Mouse (Mus musculus) kidney, adult 9 months (tissue): ENCODE measurements around the gene Dtx4.
A peak's percentile ranks its signal among the peaks of the same experiment; 100 is the strongest.

Experiments
- DNase-seq: peaks from one replicate; pipeline ENCODE4 v3.0.0; 2022

Dtx4 gene

DNA sequence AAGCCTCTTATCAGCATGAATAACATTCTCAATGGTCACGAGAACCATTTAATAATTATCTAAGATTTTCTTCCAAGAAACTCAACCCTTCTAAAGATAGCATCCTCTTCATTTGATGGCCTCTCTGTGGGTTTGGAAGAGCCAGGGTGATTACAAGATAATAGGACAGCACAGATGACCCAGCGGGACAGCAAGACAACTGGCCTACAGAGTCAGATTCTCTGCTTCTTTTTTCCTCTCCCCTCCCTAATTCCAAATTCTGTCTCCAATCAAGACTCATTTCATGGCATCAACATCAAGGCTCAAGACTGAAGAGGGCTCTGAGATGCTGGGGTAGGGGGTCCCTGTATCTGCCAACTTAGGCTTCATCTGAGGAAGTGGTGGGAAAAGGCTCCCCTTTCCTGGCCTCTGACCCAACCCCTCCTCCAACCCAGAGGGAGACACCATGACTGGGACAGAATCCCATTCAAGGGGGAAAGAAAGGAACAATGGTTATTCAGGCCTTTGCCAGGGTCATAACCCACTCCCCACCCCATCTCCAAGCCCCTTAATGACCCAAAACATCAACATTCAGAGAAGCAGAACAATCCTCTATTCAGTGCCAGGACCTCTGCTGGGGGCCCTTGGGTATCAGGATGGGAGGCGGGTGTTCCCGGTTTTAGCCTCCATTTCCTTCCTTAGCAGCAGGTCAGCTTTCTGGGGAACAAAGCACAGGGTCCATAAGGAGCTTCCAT, 7.6 kb downstream of the Dtx4 start:
- no peak for DNase-seq

DNA sequence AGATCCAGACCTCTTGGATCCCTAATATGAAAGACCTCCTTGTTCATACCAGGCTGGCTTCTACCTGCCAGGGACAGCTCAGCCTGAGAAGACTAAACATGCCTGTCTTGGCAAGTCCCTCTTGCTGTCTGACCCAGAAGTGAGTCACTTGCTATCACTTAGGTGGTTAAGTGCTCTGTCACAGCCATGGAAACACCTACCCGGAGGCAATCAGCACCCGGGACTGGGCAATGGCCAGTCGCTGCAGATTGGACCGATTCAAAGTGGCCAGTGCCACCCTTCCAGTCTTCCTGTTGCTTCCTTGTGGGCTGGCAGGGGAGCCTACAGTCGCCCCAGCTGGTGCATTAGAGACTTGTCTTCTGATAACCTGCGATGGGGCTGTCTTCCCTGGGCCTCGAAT, 9.6 kb downstream of the Dtx4 start:
- DNase-seq = no peak

- DNase-seq = no peak
Observed at GRCm38 (mm10) chr19:12489675-12490570, 11.3 kb downstream of the Dtx4 start.

- DNase-seq = peak; percentile 94
Observed at GRCm38 (mm10) chr19:12488969-12489674, 12.1 kb downstream of the Dtx4 start.

DNA sequence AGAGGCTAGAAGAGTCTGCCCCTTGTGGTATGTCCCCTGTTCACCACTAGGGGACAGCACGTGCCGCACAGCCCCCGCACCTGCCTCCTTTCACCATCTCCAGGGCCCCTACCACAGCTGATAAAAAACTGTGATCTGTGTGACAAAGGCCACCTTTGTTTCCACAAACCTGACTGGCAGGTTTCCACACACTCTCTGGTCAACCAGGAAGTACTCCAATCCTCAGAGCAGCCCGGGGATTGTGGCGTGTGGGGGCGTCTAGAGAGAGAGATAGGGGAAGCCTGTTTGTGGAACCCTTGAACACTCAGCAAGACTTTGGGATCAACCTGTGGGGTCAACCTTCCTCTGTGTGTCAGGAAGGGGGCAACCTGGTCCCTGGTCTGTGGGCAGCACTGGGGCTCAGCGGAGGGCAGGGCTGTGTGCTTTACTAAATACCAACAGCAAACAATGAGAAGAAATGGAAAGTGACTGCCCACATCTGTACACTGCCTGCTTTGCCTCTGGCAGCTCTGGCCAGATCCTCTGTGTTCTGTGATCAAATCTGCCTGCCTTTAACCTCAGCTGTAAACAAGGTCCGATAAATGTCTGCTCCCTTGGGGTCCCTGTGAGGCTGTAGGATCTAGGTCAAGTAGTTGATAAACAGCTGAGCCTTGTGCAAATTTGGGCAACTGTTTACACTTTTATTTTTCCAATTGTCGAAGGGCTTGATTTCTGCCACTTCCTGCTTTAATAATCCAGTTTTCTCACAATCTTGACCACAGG, 12.9 kb downstream of the Dtx4 start:
- peak; percentile 55 for DNase-seq

GRCm38 (mm10) chr19:12487511-12488204, 13.6 kb downstream of the Dtx4 start:
- DNase-seq = no peak

- DNase-seq = peak; percentile 79
Observed at GRCm38 (mm10) chr19:12486875-12487274, 14.4 kb downstream of the Dtx4 start.

- DNase-seq = no peak
Observed at GRCm38 (mm10) chr19:12485631-12486030, 15.6 kb downstream of the Dtx4 start.

DNA sequence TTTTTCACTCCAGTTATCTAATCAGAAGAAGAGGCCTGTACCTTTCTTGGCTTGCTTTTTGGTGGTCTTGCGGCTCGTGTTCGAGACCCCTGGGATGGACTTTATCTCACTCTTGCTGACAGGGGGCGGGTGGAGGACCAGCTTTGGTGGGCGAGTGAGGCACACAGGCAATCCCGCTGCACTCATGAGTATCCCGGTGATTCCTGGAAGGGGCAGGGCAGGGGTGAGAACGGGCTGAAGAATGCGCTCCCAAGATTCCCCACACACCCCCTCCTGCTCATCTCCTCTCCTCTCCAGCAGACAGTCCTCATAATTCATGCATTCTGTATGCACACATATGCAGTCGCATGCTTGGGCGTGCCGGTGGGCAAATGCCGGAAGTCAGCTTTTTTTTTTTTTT, 16.0 kb downstream of the Dtx4 start:
- no peak for DNase-seq

DNA sequence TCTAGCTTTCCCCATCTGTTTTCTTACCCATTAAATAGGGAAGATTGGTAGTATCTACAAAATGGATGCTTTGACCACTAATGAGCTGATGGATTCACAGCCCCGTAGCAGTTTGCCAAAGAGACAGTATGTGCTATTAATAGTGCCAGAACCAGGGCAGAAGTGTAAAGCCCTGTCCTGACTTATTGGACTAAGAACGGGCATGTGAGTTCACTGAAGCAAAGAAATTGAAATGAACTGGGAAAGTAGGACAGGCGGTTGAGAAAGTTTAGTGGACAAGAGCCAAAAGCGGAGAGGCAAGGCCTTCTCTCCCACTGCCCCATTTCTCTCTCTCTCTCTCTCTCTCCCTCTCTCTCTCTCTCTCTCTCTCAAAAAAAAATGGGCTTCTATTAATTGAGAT, 17.0 kb downstream of the Dtx4 start:
- peak; percentile 76 for DNase-seq

GRCm38 (mm10) chr19:12483782-12484181, 17.5 kb downstream of the Dtx4 start:
- peak; percentile 43 for DNase-seq

- DNase-seq = no peak
Observed at GRCm38 (mm10) chr19:12478369-12478768, 22.9 kb downstream of the Dtx4 start.

GRCm38 (mm10) chr19:12476721-12477270, 24.5 kb downstream of the Dtx4 start:
- peak; percentile 69 for DNase-seq

- DNase-seq = peak; percentile 97
Observed at GRCm38 (mm10) chr19:12475380-12476250, 25.6 kb downstream of the Dtx4 start.

GRCm38 (mm10) chr19:12473951-12474350, 27.3 kb downstream of the Dtx4 start:
- no peak for DNase-seq

- no peak for DNase-seq
Observed at GRCm38 (mm10) chr19:12473201-12473641, 28.0 kb downstream of the Dtx4 start.

DNA sequence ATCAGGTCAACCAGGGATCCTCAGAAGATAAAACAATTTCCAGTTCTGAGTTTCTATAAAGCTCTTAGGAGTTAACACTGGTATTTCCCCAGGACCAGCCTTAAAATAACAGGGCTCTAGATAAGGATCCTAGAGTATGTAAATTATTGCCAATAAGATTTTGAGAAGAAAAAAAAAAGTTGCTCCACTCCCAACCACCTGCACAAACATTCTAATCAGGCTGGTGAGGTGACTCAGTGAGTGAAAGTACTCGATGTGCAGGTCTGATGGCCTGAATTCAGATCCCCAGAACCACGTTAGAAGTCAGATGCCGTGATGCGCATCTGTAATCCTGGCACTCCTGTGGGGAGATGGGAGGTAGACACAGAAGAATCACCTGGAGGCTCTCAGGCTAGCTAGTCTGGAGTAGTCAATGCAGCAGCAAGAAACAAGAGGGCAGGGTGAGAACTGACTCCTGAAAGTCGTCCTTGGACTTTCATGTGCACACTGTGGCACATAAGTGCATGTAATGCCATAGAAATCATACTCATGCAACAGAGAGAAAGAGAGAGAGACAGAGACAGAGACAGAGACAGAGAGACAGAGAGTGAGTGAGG, 28.8 kb downstream of the Dtx4 start:
- DNase-seq = no peak

DNA sequence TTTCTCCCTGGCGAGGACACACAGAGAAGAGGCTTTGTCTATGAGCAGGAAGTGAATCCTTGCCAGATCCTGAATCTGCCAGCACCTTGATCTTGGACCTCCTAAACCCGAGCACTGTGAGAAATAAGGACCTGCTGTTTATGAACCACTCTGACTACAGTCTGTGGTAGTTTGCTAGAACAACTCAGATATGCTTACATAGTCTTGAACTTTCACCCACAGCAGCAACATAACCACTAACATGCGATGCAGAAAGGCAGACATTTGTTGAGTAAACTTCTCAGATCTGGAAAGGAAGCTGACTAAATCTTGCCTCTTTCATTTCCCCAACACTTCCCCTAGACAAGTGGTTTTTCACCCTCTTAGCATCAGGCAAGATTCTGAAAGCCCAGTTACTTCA, 29.4 kb downstream of the Dtx4 start:
- DNase-seq = no peak

DNA sequence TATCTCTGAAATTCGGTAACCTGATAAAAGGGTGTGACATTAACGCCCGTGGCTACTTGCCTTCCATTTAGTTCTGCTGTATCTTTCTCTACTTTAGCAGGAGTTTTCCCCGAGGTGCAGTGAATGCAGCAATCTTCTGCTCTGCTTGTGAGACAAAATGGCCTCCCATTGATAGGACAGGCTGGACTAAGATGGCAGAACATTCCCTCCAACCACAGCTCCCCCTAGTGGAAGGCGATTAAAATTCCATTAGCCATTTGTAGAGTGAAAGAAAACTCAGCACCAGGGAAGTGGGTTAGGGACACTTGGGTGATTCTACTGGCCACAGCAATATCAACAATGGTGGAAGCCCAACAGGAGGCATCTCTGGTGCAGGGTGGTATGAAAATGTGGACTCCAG, 33.8 kb downstream of the Dtx4 start:
- peak; percentile 38 for DNase-seq

DNA sequence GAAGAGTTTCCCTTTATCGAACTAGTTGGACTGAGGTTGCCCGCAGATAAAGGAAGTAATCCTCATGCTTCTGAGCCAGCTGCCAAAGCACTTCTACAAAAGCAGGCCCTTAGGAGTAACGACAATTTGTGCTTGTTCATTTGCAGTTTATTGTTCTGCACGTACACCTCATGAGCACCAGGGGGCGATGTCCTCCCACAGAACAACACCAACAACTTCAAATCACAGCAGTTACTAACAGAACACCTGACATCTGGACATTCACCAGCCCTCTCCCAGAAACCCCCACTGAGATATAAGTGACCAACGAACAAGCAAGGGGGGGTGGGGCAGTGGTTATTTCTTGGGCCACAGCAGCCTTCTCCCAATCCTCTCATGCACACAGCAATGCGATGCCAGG, 35.0 kb downstream of the Dtx4 start:
- DNase-seq = peak; percentile 81
